10 mouse cellular contexts compared by ENCODE assay signal in the genomic region with DNA sequence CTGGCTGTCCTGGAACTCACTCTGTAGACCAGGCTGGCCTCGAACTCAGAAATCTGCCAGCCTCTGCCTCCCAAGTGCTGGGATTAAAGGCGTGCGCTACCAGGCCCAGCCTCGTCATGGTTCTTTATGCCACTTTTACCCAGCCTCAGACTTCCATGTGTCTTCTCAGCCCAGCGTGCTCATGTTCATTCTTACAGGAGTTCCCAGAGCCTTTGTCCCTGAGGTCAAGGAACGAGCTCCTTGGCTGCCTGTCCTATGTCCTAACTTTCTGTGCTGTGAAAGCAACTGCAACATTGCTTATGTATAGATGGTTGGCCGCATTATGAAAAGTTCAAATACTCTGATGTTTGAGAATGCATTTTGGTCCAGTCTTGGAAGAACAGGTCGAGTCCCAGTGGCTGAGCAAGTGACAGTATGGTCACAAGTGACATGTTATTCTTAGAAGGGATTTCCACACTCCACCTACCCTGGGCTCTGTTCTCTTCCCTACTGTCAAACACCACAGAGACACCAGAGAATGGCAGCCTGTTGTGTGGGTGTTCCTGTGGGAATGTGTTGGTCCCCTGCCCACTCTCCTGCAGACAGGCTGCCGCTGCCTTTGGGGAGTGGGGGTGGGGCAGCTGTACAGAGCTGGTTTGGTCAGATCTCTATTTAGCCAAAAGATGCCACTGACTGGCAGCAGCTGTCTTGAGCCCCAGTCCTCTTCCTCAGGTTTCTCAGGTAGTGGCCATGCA.
DNase-seq lines count a peak whose midpoint lies in the region; ATAC-seq lines count a peak whose summit lies in the region.
"Had no signal": no experiment of that assay in that cellular context is flagged by ENCODE, and none has a peak within 500 bp of the region (broad histone marks: within the 10 kb centered on the region; RNA-seq: fewer than 3 reads in every experiment).

No protein-coding gene starts in this region.

- H3K4me3 ChIP-seq in forebrain, embryonic 10.5 days, result no peak overlapping the region
- H3K4me3 ChIP-seq in forebrain, embryonic 12.5 days (replicated peaks), result no peak overlapping the region
- H3K4me3 ChIP-seq in midbrain, embryonic 10.5 days, result no peak overlapping the region
- no peak overlapping the region for H3K4me3 ChIP-seq in midbrain, embryonic 15.5 days
- H3K4me3 ChIP-seq in hindbrain, embryonic 16.5 days (ENCODE audit: low read length), result no peak overlapping the region
- H3K4me3 ChIP-seq: embryonic facial prominence, embryonic 13.5 days; stomach, embryonic 15.5 days had no signal

- WGBS in forebrain, embryonic 10.5 days, result 86% methylated on average over 9 of the region's 9 CpGs
- 80% methylated on average over 9 of the region's 9 CpGs for WGBS in forebrain, embryonic 12.5 days
- 85% methylated on average over 9 of the region's 9 CpGs for WGBS in midbrain, embryonic 10.5 days
- WGBS in midbrain, embryonic 15.5 days, result 73% methylated on average over 9 of the region's 9 CpGs
- WGBS in hindbrain, embryonic 16.5 days, result 66% methylated on average over 9 of the region's 9 CpGs

- no peak overlapping the region for H3K4me2 ChIP-seq in forebrain, embryonic 12.5 days
- no peak overlapping the region for H3K4me2 ChIP-seq in midbrain, embryonic 15.5 days
- H3K4me2 ChIP-seq in hindbrain, embryonic 16.5 days (ENCODE audit: low read length), result no peak overlapping the region
- H3K4me2 ChIP-seq: embryonic facial prominence, embryonic 13.5 days; stomach, embryonic 15.5 days had no signal

- DNase-seq in forebrain, embryonic 10.5 days (ENCODE audit: extremely low spot score, low spot score), result no peak
- no peak for DNase-seq in midbrain, embryonic 10.5 days (ENCODE audit: low spot score)
- peak; percentile 90 to 93 for DNase-seq in right cerebral cortex, postnatal 10 days (ENCODE audit: low spot score in 2 of 2)
- DNase-seq in spleen, adult 12 weeks (ENCODE audit: low spot score), result no peak
- DNase-seq in adrenal gland, postnatal 14 days, result no peak

- H3K9ac ChIP-seq in forebrain, embryonic 12.5 days, result no peak overlapping the region
- no peak overlapping the region for H3K9ac ChIP-seq in midbrain, embryonic 15.5 days
- H3K9ac ChIP-seq in hindbrain, embryonic 16.5 days (ENCODE audit: low read depth, low read length), result no peak overlapping the region; the same call in 1 of the 2 replicates
- H3K9ac ChIP-seq: stomach, embryonic 15.5 days had no signal

- no peaks in the 10 kb centered on the region for H3K9me3 ChIP-seq in forebrain, embryonic 10.5 days
- H3K9me3 ChIP-seq in forebrain, embryonic 12.5 days, result no peaks in the 10 kb centered on the region
- no peaks in the 10 kb centered on the region for H3K9me3 ChIP-seq in midbrain, embryonic 10.5 days (replicated peaks)
- H3K9me3 ChIP-seq in midbrain, embryonic 15.5 days, result no peaks in the 10 kb centered on the region
- no peaks in the 10 kb centered on the region for H3K9me3 ChIP-seq in hindbrain, embryonic 16.5 days (ENCODE audit: control insufficient read depth, low read length)
- H3K9me3 ChIP-seq: embryonic facial prominence, embryonic 13.5 days; stomach, embryonic 15.5 days had no signal

- H3K27ac ChIP-seq in forebrain, embryonic 10.5 days, result 0 out of 2 replicates have a peak overlapping the region, but pooled peaks have one; percentile 12
- no peak overlapping the region for H3K27ac ChIP-seq in forebrain, embryonic 12.5 days
- H3K27ac ChIP-seq in midbrain, embryonic 10.5 days (replicated peaks), result peak overlapping the region; percentile 35; the same call in 1 of the 2 replicates
- H3K27ac ChIP-seq in midbrain, embryonic 15.5 days, result no peak overlapping the region
- H3K27ac ChIP-seq in hindbrain, embryonic 16.5 days (ENCODE audit: low read depth, low read length), result peak overlapping the region; percentile 44; the same call in 1 of the 2 replicates
- H3K27ac ChIP-seq: embryonic facial prominence, embryonic 13.5 days; stomach, embryonic 15.5 days had no signal

- no peak for ATAC-seq in forebrain, embryonic 12.5 days (ENCODE audit: low FRiP score)
- no peak for ATAC-seq in midbrain, embryonic 15.5 days (replicated peaks)
- ATAC-seq in hindbrain, embryonic 16.5 days, result no peak

- H3K4me1 ChIP-seq in forebrain, embryonic 10.5 days, result peaks cover 36% of the 10 kb centered on the region
- H3K4me1 ChIP-seq in forebrain, embryonic 12.5 days, result peaks cover 29% of the 10 kb centered on the region
- H3K4me1 ChIP-seq in midbrain, embryonic 10.5 days, result peaks cover 33% of the 10 kb centered on the region
- H3K4me1 ChIP-seq in midbrain, embryonic 15.5 days, result peaks cover 25% of the 10 kb centered on the region
- H3K4me1 ChIP-seq in hindbrain, embryonic 16.5 days (ENCODE audit: control insufficient read depth, insufficient read depth, low read depth, low read length), result peaks cover 11% of the 10 kb centered on the region

- peaks cover 25% of the 10 kb centered on the region for H3K36me3 ChIP-seq in forebrain, embryonic 10.5 days (replicated peaks)
- H3K36me3 ChIP-seq in forebrain, embryonic 12.5 days (replicated peaks), result peaks cover 12% of the 10 kb centered on the region
- peaks cover 19% of the 10 kb centered on the region for H3K36me3 ChIP-seq in midbrain, embryonic 10.5 days
- no peaks in the 10 kb centered on the region for H3K36me3 ChIP-seq in midbrain, embryonic 15.5 days (replicated peaks)
- H3K36me3 ChIP-seq in hindbrain, embryonic 16.5 days (ENCODE audit: control insufficient read depth, insufficient read depth, low read length), result no peaks in the 10 kb centered on the region; the same call in 1 of the 2 replicates
- H3K36me3 ChIP-seq: embryonic facial prominence, embryonic 13.5 days; stomach, embryonic 15.5 days had no signal

- no peaks in the 10 kb centered on the region for H3K27me3 ChIP-seq in forebrain, embryonic 10.5 days (ENCODE audit: poor library complexity, severe bottlenecking)
- H3K27me3 ChIP-seq in forebrain, embryonic 12.5 days, result no peaks in the 10 kb centered on the region
- no peaks in the 10 kb centered on the region for H3K27me3 ChIP-seq in midbrain, embryonic 10.5 days (ENCODE audit: low read depth, poor library complexity, severe bottlenecking)
- no peaks in the 10 kb centered on the region for H3K27me3 ChIP-seq in midbrain, embryonic 15.5 days (replicated peaks)
- H3K27me3 ChIP-seq in hindbrain, embryonic 16.5 days (replicated peaks; ENCODE audit: control insufficient read depth, insufficient read depth, low read length), result no peaks in the 10 kb centered on the region
- H3K27me3 ChIP-seq: embryonic facial prominence, embryonic 13.5 days; stomach, embryonic 15.5 days had no signal

Comparison
In these comparisons a context has a peak if more than half of its experiments do, and no peak if none do; other contexts are left out.
1. H3K27ac ChIP-seq: peak in forebrain, embryonic 10.5 days (single experiment), midbrain, embryonic 10.5 days (single experiment) and hindbrain, embryonic 16.5 days (single experiment); none in forebrain, embryonic 12.5 days (single experiment) and midbrain, embryonic 15.5 days (single experiment).
2. DNase-seq: peak in right cerebral cortex, postnatal 10 days (2 of 2); none in forebrain, embryonic 10.5 days (single experiment), midbrain, embryonic 10.5 days (single experiment), spleen, adult 12 weeks (single experiment) and adrenal gland, postnatal 14 days (single experiment).